Mouse (Mus musculus) kidney, embryonic 14.5 days (tissue): ENCODE measurements around the gene Sbk2. TPM values are rescaled to one million over a fixed set of nuclear protein-coding genes. Genes with fewer than 3 reads are reported as not detected.
A peak's percentile ranks its signal among the peaks of the same experiment; 100 is the strongest.

Experiments used
- ATAC-seq: fragments of 200-750 bp; cut with Nextera tagmentation; 2 replicates; pipeline ENCODE4 v1.8.0; 2017; ENCODE audit warnings: moderate number of reproducible peaks, mild to moderate bottlenecking, moderate TSS enrichment, moderate library complexity; ENCODE audit not compliant: low FRiP score, low TSS enrichment
- H3K27ac ChIP-seq: fragments of 300-500 bp; sonication (generic); 2 replicates; pipeline ENCODE4 v1.5.1; 2014; ENCODE audit warnings: low read depth, mild to moderate bottlenecking, low read length, moderate library complexity, mixed read lengths
- H3K27me3 ChIP-seq: fragments of 300-500 bp; sonication (generic); 2 replicates; pipeline ENCODE4 v1.6.1; 2014; ENCODE audit warnings: mild to moderate bottlenecking, low read length; ENCODE audit not compliant: control insufficient read depth, insufficient read depth
- H3K36me3 ChIP-seq: fragments of 300-500 bp; sonication (generic); 2 replicates; pipeline ENCODE4 v1.6.1; 2014; ENCODE audit warnings: low read length, mixed read lengths; ENCODE audit not compliant: control insufficient read depth, insufficient read depth
- H3K4me1 ChIP-seq: fragments of 300-500 bp; sonication (generic); 2 replicates; pipeline ENCODE4 v1.6.1; 2014; ENCODE audit warnings: low read length, mixed read lengths; ENCODE audit not compliant: control insufficient read depth, insufficient read depth
- H3K4me2 ChIP-seq: fragments of 300-500 bp; sonication (generic); replicated peaks from 2 replicates; pipeline ENCODE4 v1.6.1; 2014; ENCODE audit warnings: low read depth, mild to moderate bottlenecking, low read length
- H3K4me3 ChIP-seq: fragments of 300-500 bp; sonication (generic); 2 replicates; pipeline ENCODE4 v1.5.1; 2014; ENCODE audit warnings: mild to moderate bottlenecking, low read length
- H3K9ac ChIP-seq: fragments of 300-500 bp; sonication (generic); 2 replicates; pipeline ENCODE4 v1.6.1; 2014; ENCODE audit warnings: low read depth, mild to moderate bottlenecking, low read length, moderate library complexity
- H3K9me3 ChIP-seq: fragments of 300-500 bp; sonication (generic); 2 replicates; pipeline ENCODE4 v1.6.1; 2016; ENCODE audit warnings: low read length; ENCODE audit not compliant: control insufficient read depth
- WGBS: fragments of 180-500 bp; shearing (Covaris S2); extraction: QIAGEN DNeasy Blood & Tissue Kit; methylation state at CpG from one replicate; pipeline ENCODE4 v1.1.7; 2014; 5-methylcytosine and 5-hydroxymethylcytosine counted together
- polyA plus RNA-seq: library from polyadenylated mRNA; unstranded; fragments of >200 nt; fragmentation: Nextera tagmentation; extraction: Ambion mirVana; gene quantifications from 2 replicates; pipeline ENCODE4 v1.2.1, GENCODE M21; 2014

The Sbk2 gene
- polyA plus RNA-seq, 1 experiment from 2014 or later = 0.43 TPM

DNA sequence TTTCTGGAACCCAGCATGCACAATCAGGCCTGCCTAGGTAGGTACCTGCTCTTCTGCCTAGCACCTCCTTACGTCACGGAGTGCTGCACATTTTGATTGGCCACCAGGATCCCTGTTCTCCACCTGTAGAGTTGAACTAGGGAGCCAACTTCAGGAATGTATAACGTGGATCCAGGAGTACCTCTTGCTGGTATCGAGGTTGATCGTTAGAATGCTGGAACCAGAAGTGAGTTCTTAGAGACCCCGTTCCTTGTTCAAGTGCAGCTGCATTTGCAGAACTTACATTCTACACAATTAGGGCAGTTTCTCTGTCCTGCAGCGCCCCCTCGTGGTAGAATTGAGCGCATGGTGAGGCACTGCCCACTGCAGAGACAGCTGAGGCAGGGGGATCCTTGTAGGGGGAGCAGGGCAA is 24.1 kb downstream of the Sbk2 start:
- WGBS = 16% methylated on average over 9 of the region's 9 CpGs
- H3K4me1 ChIP-seq = no peaks in the 10 kb centered on the region
- ATAC-seq = no peak; the same call in 1 of the 2 replicates

DNA sequence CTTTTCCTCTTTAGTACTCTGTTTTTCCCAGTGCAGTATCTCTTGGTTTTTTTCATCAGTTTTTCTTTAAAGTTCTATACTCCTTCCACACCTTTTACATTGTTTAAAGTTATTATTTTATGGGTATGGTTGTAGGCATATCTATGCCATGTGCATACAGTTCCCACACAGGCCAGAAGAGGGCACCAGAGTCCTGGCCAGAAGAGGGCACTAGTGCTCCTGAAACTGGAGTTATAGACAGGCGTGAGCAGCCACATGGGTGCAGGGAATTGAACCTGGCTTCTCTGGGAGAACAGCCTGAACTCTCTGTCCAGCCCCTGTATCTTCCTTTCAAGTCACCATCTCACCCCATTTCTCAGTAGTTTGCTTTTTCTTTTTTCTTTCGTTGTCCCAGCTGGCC is 25.8 kb downstream of the Sbk2 start:
- ATAC-seq = no peak
- Histone ChIP-seq H3K4me3 (no peak overlapping the region), H3K4me2 (no peak overlapping the region), H3K9ac (no peak overlapping the region), H3K36me3 (no peaks in the 10 kb centered on the region), H3K9me3 (no peaks in the 10 kb centered on the region), H3K27me3 (no peaks in the 10 kb centered on the region), H3K27ac (no peak overlapping the region), H3K4me1 (no peaks in the 10 kb centered on the region)
- 49% methylated on average over 2 of the region's 2 CpGs for whole genome bisulfite sequencing

More for the DNA sequence above, 24.1 kb downstream of the Sbk2 start:
- Histone ChIP-seq H3K27me3 (no peaks in the 10 kb centered on the region), H3K9ac (no peak overlapping the region), H3K9me3 (no peaks in the 10 kb centered on the region), H3K4me3 (no peak overlapping the region), H3K36me3 (no peaks in the 10 kb centered on the region), H3K27ac (no peak overlapping the region), H3K4me2 (no peak overlapping the region)

DNA sequence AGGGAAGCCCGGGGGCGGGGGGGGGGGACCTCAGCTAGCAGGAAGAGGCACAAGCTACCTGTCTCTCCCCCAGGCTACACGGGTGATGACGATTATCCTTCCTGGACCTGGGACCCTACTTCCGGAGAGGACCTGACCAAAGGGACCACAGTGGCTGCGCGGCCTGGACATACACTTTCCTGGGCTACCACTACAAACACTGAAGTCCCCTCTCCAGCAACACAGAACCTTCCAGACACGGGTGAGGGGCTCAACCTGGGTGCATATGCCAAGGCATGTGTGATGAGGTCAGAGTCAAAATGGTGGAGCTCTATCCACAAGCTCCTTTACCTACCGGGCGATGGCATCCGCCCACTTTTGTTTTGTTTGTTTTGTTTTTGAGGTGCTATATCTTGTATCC is 26.8 kb downstream of the Sbk2 start:
- Histone ChIP-seq H3K27ac (no peak overlapping the region), H3K9me3 (no peaks in the 10 kb centered on the region), H3K4me1 (no peaks in the 10 kb centered on the region), H3K4me3 (no peak overlapping the region), H3K4me2 (no peak overlapping the region), H3K9ac (no peak overlapping the region), H3K36me3 (no peaks in the 10 kb centered on the region), H3K27me3 (no peaks in the 10 kb centered on the region)
- no peak for ATAC-seq
- WGBS = 65% methylated on average over 10 of the region's 11 CpGs

DNA sequence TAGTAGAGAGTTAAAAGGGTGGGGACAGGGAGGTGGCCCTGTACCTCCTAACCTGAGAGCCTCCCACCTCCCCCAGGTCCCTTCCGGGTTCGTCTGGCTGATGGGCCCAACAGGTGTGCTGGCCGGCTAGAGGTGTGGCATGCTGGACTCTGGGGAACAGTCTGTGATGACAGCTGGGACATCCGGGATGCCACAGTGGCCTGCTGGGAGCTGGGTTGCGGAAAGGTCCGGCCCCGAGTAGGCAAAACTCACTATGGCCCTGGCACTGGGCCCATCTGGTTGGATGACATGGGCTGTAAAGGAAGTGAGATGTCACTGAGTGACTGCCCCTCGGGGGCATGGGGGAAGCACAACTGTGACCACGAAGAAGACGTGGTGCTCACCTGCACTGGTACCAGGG is 27.4 kb downstream of the Sbk2 start:
- 79% methylated on average over 10 of the region's 10 CpGs for WGBS
- Histone ChIP-seq H3K9ac (no peak overlapping the region), H3K4me2 (no peak overlapping the region), H3K9me3 (no peaks in the 10 kb centered on the region), H3K4me3 (no peak overlapping the region), H3K27ac (no peak overlapping the region), H3K27me3 (no peaks in the 10 kb centered on the region), H3K4me1 (no peaks in the 10 kb centered on the region), H3K36me3 (no peaks in the 10 kb centered on the region)
- ATAC-seq = no peak

DNA sequence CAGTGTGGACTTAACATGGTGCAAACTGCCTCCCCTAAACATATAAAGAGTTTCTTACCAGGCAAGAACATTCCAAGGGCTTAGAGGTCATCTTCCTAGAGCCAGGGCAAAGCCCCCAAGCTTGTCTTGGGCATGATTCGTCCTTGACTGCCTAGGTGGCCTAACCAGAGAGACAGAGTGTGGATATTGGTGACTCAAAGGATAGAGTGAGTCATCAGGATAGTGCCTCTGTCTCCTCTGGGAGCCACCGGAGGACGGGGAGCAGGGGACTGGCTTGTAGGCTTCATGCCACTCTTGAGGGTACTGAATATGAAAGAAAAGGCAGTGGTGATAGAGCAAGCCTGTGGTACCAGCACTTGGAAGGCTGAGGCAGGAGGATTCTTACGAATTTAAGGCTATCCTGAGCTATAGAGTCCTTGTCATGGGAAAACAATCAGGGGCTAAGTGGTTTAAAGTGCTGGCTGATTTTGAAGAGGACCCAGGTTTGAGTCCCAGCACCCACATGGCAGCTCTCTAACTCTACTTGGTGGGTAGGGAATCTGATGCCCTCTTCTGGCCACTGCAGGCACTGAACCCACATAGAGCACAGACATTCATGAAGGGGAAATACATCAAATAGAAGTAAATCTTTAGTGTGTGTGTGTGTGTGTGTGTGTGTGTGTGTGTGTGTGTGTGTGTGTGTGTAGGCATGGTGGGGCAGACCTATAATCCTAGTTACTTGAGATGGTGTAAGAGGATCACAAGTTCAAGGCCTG is 29.9 kb downstream of the Sbk2 start:
- Histone ChIP-seq H3K27me3 (no peaks in the 10 kb centered on the region), H3K9me3 (no peaks in the 10 kb centered on the region), H3K4me1 (no peaks in the 10 kb centered on the region), H3K27ac (no peak overlapping the region), H3K9ac (no peak overlapping the region), H3K4me2 (no peak overlapping the region), H3K4me3 (no peak overlapping the region), H3K36me3 (no peaks in the 10 kb centered on the region)
- no peak for ATAC-seq
- 80% methylated on average over 4 of the region's 4 CpGs for WGBS

DNA sequence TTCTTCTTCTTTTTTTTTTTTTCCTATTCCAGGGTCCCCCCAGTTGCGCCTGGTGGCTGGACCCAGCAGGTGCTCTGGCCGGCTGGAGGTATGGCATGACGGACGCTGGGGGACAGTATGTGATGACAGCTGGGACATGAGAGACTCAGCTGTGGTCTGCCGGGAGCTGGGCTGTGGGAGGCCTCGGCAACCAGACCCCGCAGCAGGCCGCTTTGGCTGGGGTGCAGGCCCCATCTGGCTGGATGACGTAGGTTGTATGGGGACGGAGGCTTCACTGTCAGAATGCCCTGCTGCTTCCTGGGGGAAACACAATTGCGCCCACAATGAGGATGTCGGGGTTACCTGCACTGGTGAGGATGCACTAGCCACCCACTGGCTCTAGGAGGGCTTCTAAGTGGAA is 31.1 kb downstream of the Sbk2 start:
- no peak overlapping the region for H3K4me3 ChIP-seq
- no peaks in the 10 kb centered on the region for H3K9me3 ChIP-seq
- H3K27ac ChIP-seq = no peak overlapping the region
- 0 out of 2 replicates have a peak, but pooled peaks cover 3% of the 10 kb centered on the region for H3K4me1 ChIP-seq
- 84% methylated on average over 12 of the region's 12 CpGs for WGBS
- no peaks in the 10 kb centered on the region for H3K36me3 ChIP-seq
- H3K9ac ChIP-seq = no peak overlapping the region
- no peak for ATAC-seq
- no peaks in the 10 kb centered on the region for H3K27me3 ChIP-seq
- no peak overlapping the region for H3K4me2 ChIP-seq

DNA sequence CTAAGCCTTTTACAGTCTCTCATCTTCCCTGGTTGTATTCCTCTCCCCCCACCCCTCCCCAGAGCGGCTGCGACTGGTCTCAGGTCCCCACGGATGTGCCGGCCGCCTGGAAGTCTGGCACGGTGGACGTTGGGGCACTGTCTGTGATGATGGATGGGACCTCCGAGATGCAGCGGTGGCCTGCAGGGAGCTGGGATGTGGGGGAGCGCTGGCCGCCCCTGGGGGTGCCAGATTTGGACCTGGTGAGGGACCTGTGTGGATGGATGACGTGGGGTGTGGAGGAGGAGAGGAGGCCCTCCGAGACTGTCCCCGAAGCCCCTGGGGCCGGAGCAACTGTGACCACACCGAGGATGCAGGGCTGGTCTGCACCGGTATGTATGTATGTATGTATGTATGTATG is 35.9 kb downstream of the Sbk2 start:
- peaks cover 39% of the 10 kb centered on the region for H3K4me1 ChIP-seq
- no peak overlapping the region for H3K4me3 ChIP-seq
- no peak for ATAC-seq
- H3K27ac ChIP-seq = no peak overlapping the region
- peak overlapping the region; percentile 44; the same call in 1 of the 2 replicates for H3K9ac ChIP-seq
- H3K27me3 ChIP-seq = no peaks in the 10 kb centered on the region
- WGBS = 48% methylated on average over 17 of the region's 17 CpGs
- H3K9me3 ChIP-seq = no peaks in the 10 kb centered on the region
- H3K4me2 ChIP-seq = no peak overlapping the region; the same call in 1 of the 2 replicates
- H3K36me3 ChIP-seq = no peaks in the 10 kb centered on the region

DNA sequence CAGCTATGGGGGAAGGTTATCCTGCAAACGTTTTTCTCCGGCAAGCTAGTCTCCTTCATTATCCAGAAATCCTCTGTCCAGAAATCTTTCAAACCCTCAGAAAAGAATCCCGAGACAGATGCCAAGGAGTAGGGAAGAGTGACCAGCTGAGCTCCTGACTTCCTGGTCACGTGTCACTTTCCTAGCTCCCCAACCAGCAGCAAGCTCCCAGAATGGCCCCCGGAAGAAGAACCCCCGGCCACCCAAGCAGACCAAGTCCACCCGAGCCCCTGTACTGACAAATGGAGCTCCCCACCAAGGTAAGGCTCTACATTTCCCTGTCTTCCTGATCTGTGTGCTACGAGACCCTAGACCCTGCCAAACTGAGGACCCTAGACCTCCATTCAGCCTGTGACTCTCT is 36.5 kb downstream of the Sbk2 start:
- no peak overlapping the region for H3K4me2 ChIP-seq

DNA sequence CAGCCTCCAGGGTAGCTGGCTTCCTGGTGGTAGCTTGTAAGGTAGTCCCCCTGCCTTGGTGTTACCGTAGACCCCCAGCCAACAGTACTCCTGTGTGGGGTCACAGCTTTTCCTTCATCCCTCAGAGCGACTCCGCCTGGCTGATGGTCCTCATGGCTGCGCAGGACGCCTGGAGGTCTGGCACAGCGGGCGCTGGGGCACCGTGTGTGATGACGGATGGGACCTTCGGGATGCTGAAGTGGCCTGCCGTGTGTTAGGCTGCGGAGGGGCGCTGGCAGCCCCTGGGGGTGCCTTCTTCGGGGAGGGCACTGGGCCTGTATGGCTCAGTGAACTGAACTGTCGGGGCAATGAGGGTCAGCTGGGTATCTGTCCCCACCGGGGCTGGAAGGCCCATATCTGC is 37.4 kb downstream of the Sbk2 start:
- Histone ChIP-seq H3K36me3 (no peaks in the 10 kb centered on the region), H3K9me3 (no peaks in the 10 kb centered on the region), H3K9ac (no peak overlapping the region), H3K4me1 (peaks cover 51% of the 10 kb centered on the region), H3K4me2 (no peak overlapping the region), H3K4me3 (no peak overlapping the region), H3K27ac (no peak overlapping the region), H3K27me3 (no peaks in the 10 kb centered on the region)
- WGBS = 65% methylated on average over 16 of the region's 16 CpGs
- no peak for ATAC-seq

More for the DNA sequence above, 36.5 kb downstream of the Sbk2 start:
- no peaks in the 10 kb centered on the region for H3K36me3 ChIP-seq
- no peak overlapping the region for H3K27ac ChIP-seq
- H3K27me3 ChIP-seq = no peaks in the 10 kb centered on the region
- peaks cover 45% of the 10 kb centered on the region for H3K4me1 ChIP-seq
- H3K4me3 ChIP-seq = no peak overlapping the region
- no peak for ATAC-seq
- no peaks in the 10 kb centered on the region for H3K9me3 ChIP-seq
- 55% methylated on average over 8 of the region's 8 CpGs for WGBS
- H3K9ac ChIP-seq = no peak overlapping the region
